Mouse (Mus musculus) ES-E14 (cell line): ENCODE results near the gene Bcl11b. TPM values are rescaled to one million over a fixed set of nuclear protein-coding genes. Genes with fewer than 3 reads are reported as not detected.

Experiments
- DNase-seq: peaks from one replicate; pipeline ENCODE4 v3.0.0-alpha.2; 2013; ENCODE audit warnings: low read depth, low spot score
- H3K27ac ChIP-seq: 2 replicates; pipeline ENCODE4 v1.5.1; 2012; ENCODE audit warnings: low read depth, mild to moderate bottlenecking, low read length, moderate library complexity, mixed read lengths; ENCODE audit not compliant: poor library complexity, insufficient read depth, severe bottlenecking
- H3K36me3 ChIP-seq: 2 replicates; pipeline ENCODE4 v1.6.1; 2012; ENCODE audit warnings: mild to moderate bottlenecking, low read length, moderate library complexity, mixed read lengths; ENCODE audit not compliant: control insufficient read depth, poor library complexity, insufficient read depth, severe bottlenecking
- H3K4me1 ChIP-seq, 2 experiments: fragments of 150-350 bp in 1 of 2; sonication (generic) in 1 of 2; 2 replicates each; pipeline ENCODE4 v1.6.1; 2012; ENCODE audit warnings: low read length in 2 of 2, mild to moderate bottlenecking in 1 of 2, mixed read lengths in 1 of 2; ENCODE audit not compliant: control insufficient read depth in 2 of 2, insufficient read depth in 2 of 2, poor library complexity in 1 of 2
- H3K4me3 ChIP-seq, 2 experiments: fragments of 150-350 bp in 1 of 2; sonication (generic) in 1 of 2; 2 replicates each; pipeline ENCODE4 v1.5.1; 2012; ENCODE audit warnings: low read length in 2 of 2, low read depth in 1 of 2, mild to moderate bottlenecking in 1 of 2, mixed read lengths in 1 of 2; ENCODE audit not compliant: insufficient read depth in 1 of 2, poor library complexity in 1 of 2, severe bottlenecking in 1 of 2
- H3K9ac ChIP-seq: 2 replicates; pipeline ENCODE4 v1.6.1; 2012; ENCODE audit warnings: low read depth, mild to moderate bottlenecking, low read length, mixed read lengths; ENCODE audit not compliant: poor library complexity, insufficient read depth, severe bottlenecking
- H3K9me3 ChIP-seq: fragments of 150-350 bp; sonication (generic); 2 replicates; pipeline ENCODE4 v1.6.1; 2012; ENCODE audit warnings: low read depth, mild to moderate bottlenecking, low read length; ENCODE audit not compliant: control insufficient read depth, insufficient read depth
- CHD2 ChIP-seq: IDR thresholded peaks from 2 replicates; pipeline ENCODE4 v1.6.1; 2014; ENCODE audit warnings: mild to moderate bottlenecking, low read depth, low read length, inconsistent platforms
- HCFC1 ChIP-seq: IDR thresholded peaks from 2 replicates; pipeline ENCODE4 v1.6.1; 2012; ENCODE audit warnings: low read length, inconsistent platforms, borderline replicate concordance; ENCODE audit not compliant: insufficient read depth
- MAFK ChIP-seq: IDR thresholded peaks from 2 replicates; pipeline ENCODE4 v1.6.1; 2014; ENCODE audit warnings: mild to moderate bottlenecking, low read depth, low read length, inconsistent platforms; ENCODE audit not compliant: insufficient read depth
- ZC3H11A ChIP-seq: IDR thresholded peaks from 2 replicates; pipeline ENCODE4 v1.6.1; 2012; ENCODE audit warnings: low read depth, mild to moderate bottlenecking, inconsistent platforms, low read length, borderline replicate concordance
- ZNF384 ChIP-seq: IDR thresholded peaks from 2 replicates; pipeline ENCODE4 v1.6.1; 2012; ENCODE audit warnings: low read depth, low read length, inconsistent platforms
- in situ Hi-C, 2 experiments: fragments of 600-800 bp; cut with MboI; formaldehyde crosslinking; loops; one replicate each; pipeline ENCODE4 v1.15.1; 2025; ENCODE audit warnings: low sequenced_read_pairs in 2 of 2, inconsistent platforms in 1 of 2; ENCODE audit not compliant: unreplicated experiment in 2 of 2
- total RNA-seq: library from RNA; depleted of rRNA; stranded (reverse); fragments of 300-350 nt; gene quantifications from 2 replicates; pipeline ENCODE4 v1.2.3, GENCODE M21; 2012

Bcl11b gene
- total RNA-seq, 1 experiment: 0.85 TPM

GRCm38 (mm10) chr12:107964396-107965085, 38.9 kb downstream of the Bcl11b start:
- TF ChIP-seq HCFC1 (no peak), ZC3H11A (no peak), MAFK (no peak), CHD2 (no peak), ZNF384 (no peak)
- in situ Hi-C loops: no loop called here
- Histone ChIP-seq H3K9ac (no peak overlapping the region), H3K4me3 (peak overlapping the region in 1 of 2 experiments; percentile 34; a peak in 1 of 4 replicates), H3K9me3 (no peaks in the 10 kb centered on the region), H3K4me1 (peaks cover 0 to 7% of the 10 kb centered on the region in 2 experiments; a peak in 2 of 4 replicates), H3K27ac (no peak overlapping the region), H3K36me3 (no peaks in the 10 kb centered on the region)
- no peak for DNase-seq

GRCm38 (mm10) chr12:107962852-107963251, 40.5 kb downstream of the Bcl11b start:
- no peak overlapping the region for H3K27ac ChIP-seq
- in situ Hi-C loops: no loop called here
- TF ChIP-seq MAFK: no peak
- no peak for TF ChIP-seq HCFC1
- TF ChIP-seq CHD2: no peak
- no peak for TF ChIP-seq ZC3H11A
- TF ChIP-seq ZNF384: no peak

GRCm38 (mm10) chr12:107961843-107962242, 41.6 kb downstream of the Bcl11b start:
- Histone ChIP-seq H3K9me3 (no peaks in the 10 kb centered on the region), H3K27ac (no peak overlapping the region), H3K4me3 (no peak overlapping the region), H3K36me3 (no peaks in the 10 kb centered on the region), H3K9ac (no peak overlapping the region), H3K4me1 (peaks cover 0 to 6% of the 10 kb centered on the region in 2 experiments; a peak in 2 of 4 replicates)
- no peak for TF ChIP-seq MAFK
- TF ChIP-seq HCFC1: no peak
- TF ChIP-seq ZC3H11A: no peak
- no peak for TF ChIP-seq ZNF384
- no peak for TF ChIP-seq CHD2
- no peak for DNase-seq
- in situ Hi-C loops: no loop called here

More at GRCm38 (mm10) chr12:107962852-107963251, 40.5 kb downstream of the Bcl11b start:
- Histone ChIP-seq H3K4me1 (peaks cover 0 to 6% of the 10 kb centered on the region in 2 experiments; a peak in 2 of 4 replicates), H3K9me3 (no peaks in the 10 kb centered on the region), H3K4me3 (no peak overlapping the region), H3K36me3 (no peaks in the 10 kb centered on the region), H3K9ac (no peak overlapping the region)
- no peak for DNase-seq

GRCm38 (mm10) chr12:107960789-107961491, 42.5 kb downstream of the Bcl11b start:
- in situ Hi-C loops: no loop called here
- DNase-seq: no peak
- H3K27ac ChIP-seq: no peak overlapping the region
- no peak overlapping the region for H3K9ac ChIP-seq
- H3K4me3 ChIP-seq: no peak overlapping the region
- TF ChIP-seq CHD2: no peak
- no peak for TF ChIP-seq MAFK
- no peak for TF ChIP-seq ZC3H11A
- TF ChIP-seq HCFC1: no peak
- no peak for TF ChIP-seq ZNF384
- no peaks in the 10 kb centered on the region for H3K36me3 ChIP-seq
- H3K4me1 ChIP-seq: peaks cover 0 to 6% of the 10 kb centered on the region in 2 experiments; a peak in 2 of 4 replicates
- H3K9me3 ChIP-seq: no peaks in the 10 kb centered on the region
